Mouse (Mus musculus) kidney, postnatal 0 days (tissue): ENCODE measurements around the gene Wwp2. TPM values are rescaled to one million over a fixed set of nuclear protein-coding genes. Genes with fewer than 3 reads are reported as not detected.

Source experiments
- ATAC-seq: fragments of 200-750 bp; cut with Nextera tagmentation; replicated peaks from 2 replicates; pipeline ENCODE4 v1.8.0; 2017; ENCODE audit warnings: low read depth, moderate number of reproducible peaks, moderate TSS enrichment, moderate library complexity; ENCODE audit not compliant: low FRiP score
- DNase-seq: peaks from one replicate; pipeline ENCODE4 v3.0.0-alpha.2; 2016; ENCODE audit warnings: low spot score
- H3K27ac ChIP-seq: fragments of 300-500 bp; sonication (generic); 2 replicates; pipeline ENCODE4 v1.5.1; 2014; ENCODE audit warnings: mild to moderate bottlenecking
- H3K27me3 ChIP-seq: fragments of 300-500 bp; sonication (generic); 2 replicates; pipeline ENCODE4 v1.6.1; 2014; ENCODE audit warnings: low read length, mixed read lengths; ENCODE audit not compliant: insufficient read depth
- H3K36me3 ChIP-seq: fragments of 300-500 bp; sonication (generic); 2 replicates; pipeline ENCODE4 v1.6.1; 2014; ENCODE audit warnings: low read length, mixed read lengths; ENCODE audit not compliant: insufficient read depth
- H3K4me1 ChIP-seq: fragments of 300-500 bp; sonication (generic); replicated peaks from 2 replicates; pipeline ENCODE4 v1.6.1; 2014; ENCODE audit warnings: antibody characterized with exemption, low read length, mixed read lengths; ENCODE audit not compliant: insufficient read depth
- H3K4me2 ChIP-seq: fragments of 300-500 bp; sonication (generic); 2 replicates; pipeline ENCODE4 v1.6.1; 2014; ENCODE audit warnings: mild to moderate bottlenecking, low read length, moderate library complexity, mixed read lengths
- H3K4me3 ChIP-seq: fragments of 300-500 bp; sonication (generic); replicated peaks from 2 replicates; pipeline ENCODE4 v1.5.1; 2014; ENCODE audit warnings: low read depth, low read length
- H3K9ac ChIP-seq: fragments of 300-500 bp; sonication (generic); 2 replicates; pipeline ENCODE4 v1.6.1; 2014; ENCODE audit warnings: low read depth, low read length
- H3K9me3 ChIP-seq: fragments of 300-500 bp; sonication (generic); replicated peaks from 2 replicates; pipeline ENCODE4 v1.6.1; 2016; ENCODE audit warnings: low read length, inconsistent platforms, mixed read lengths
- CTCF ChIP-seq: IDR thresholded peaks from 2 replicates; pipeline ENCODE4 v1.5.1; 2016; ENCODE audit warnings: antibody characterized with exemption, low read depth, mild to moderate bottlenecking, moderate library complexity
- WGBS: fragments of 180-500 bp; shearing (Covaris S2); extraction: QIAGEN DNeasy Blood & Tissue Kit; methylation state at CpG from one replicate; pipeline ENCODE4 v1.1.7; 2014; 5-methylcytosine and 5-hydroxymethylcytosine counted together
- polyA plus RNA-seq: library from polyadenylated mRNA; unstranded; fragments of >200 nt; fragmentation: Nextera tagmentation; extraction: Ambion mirVana; gene quantifications from 2 replicates; pipeline ENCODE4 v1.2.1, GENCODE M21; 2015

The Wwp2 gene
- polyA plus RNA-seq, 1 experiment from 2014 or later: 38.9 TPM

- TF ChIP-seq CTCF: no peak
- ATAC-seq (no peak), DNase-seq (no peak)
- H3K4me3 ChIP-seq: no peak overlapping the region
- H3K27me3 ChIP-seq: no peaks in the 10 kb centered on the region
- no peak overlapping the region for H3K4me2 ChIP-seq
- H3K36me3 ChIP-seq: no peaks in the 10 kb centered on the region
- 0 out of 2 replicates have a peak, but pooled peaks cover 6% of the 10 kb centered on the region for H3K4me1 ChIP-seq
- H3K27ac ChIP-seq: no peak overlapping the region
- 78% methylated on average over 4 of the region's 4 CpGs for WGBS
- H3K9me3 ChIP-seq: no peaks in the 10 kb centered on the region
- no peak overlapping the region for H3K9ac ChIP-seq
Measured at GRCm38 (mm10) chr8:107404057-107404456, 32.1 kb upstream of the Wwp2 start.

- Histone ChIP-seq H3K4me3 (no peak overlapping the region), H3K4me2 (no peak overlapping the region), H3K36me3 (peaks cover 14% of the 10 kb centered on the region), H3K27ac (no peak overlapping the region), H3K9ac (no peak overlapping the region), H3K9me3 (no peaks in the 10 kb centered on the region), H3K27me3 (no peaks in the 10 kb centered on the region), H3K4me1 (0 out of 2 replicates have a peak, but pooled peaks cover 6% of the 10 kb centered on the region)
- TF ChIP-seq CTCF: no peak
- DNase-seq (no peak), ATAC-seq (no peak)
- whole genome bisulfite sequencing: 65% methylated on average over 3 of the region's 3 CpGs
Measured at GRCm38 (mm10) chr8:107405935-107406334, 30.2 kb upstream of the Wwp2 start.

- Histone ChIP-seq H3K4me2 (no peak overlapping the region), H3K9me3 (no peaks in the 10 kb centered on the region), H3K36me3 (peaks cover 57% of the 10 kb centered on the region), H3K4me3 (no peak overlapping the region), H3K9ac (no peak overlapping the region), H3K27ac (no peak overlapping the region), H3K4me1 (no peaks in the 10 kb centered on the region), H3K27me3 (no peaks in the 10 kb centered on the region)
- ATAC-seq (no peak), DNase-seq (peak; percentile 72)
- WGBS: 64% methylated on average over 4 of the region's 4 CpGs
- peak; percentile 73 for TF ChIP-seq CTCF
Measured at GRCm38 (mm10) chr8:107411391-107411790, 24.8 kb upstream of the Wwp2 start.

DNA sequence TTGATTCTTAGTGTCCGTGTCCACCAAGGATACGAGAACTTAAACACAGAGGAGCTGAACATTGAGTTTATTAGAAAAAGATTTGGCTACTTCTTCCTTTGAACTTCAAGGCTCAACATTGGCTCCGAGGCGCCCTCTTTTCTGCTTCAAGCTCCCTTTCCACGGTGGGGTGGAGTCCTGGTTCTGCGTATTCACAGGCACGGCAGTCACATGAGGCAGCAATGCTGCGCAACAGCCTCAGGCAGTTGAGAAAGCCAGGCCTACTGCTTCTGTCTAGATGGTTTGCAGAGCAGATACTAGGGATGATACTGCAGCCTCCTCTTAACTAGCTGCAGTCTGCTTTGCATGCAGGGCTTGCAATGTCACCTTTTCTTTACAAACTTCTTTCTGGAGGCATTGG lies 23.6 kb upstream of the Wwp2 start:
- Histone ChIP-seq H3K4me3 (no peak overlapping the region), H3K9me3 (no peaks in the 10 kb centered on the region), H3K27ac (no peak overlapping the region), H3K27me3 (no peaks in the 10 kb centered on the region), H3K4me2 (no peak overlapping the region), H3K4me1 (no peaks in the 10 kb centered on the region), H3K36me3 (peaks cover 64% of the 10 kb centered on the region), H3K9ac (no peak overlapping the region)
- 88% methylated on average over 8 of the region's 8 CpGs for WGBS
- no peak for TF ChIP-seq CTCF
- ATAC-seq: no peak
- no peak for DNase-seq

- H3K4me2 ChIP-seq: no peak overlapping the region
- no peaks in the 10 kb centered on the region for H3K27me3 ChIP-seq
- no peak for ATAC-seq
- no peaks in the 10 kb centered on the region for H3K9me3 ChIP-seq
- no peak for TF ChIP-seq CTCF
- WGBS: 92% methylated on average over 10 of the region's 10 CpGs
- no peak overlapping the region for H3K9ac ChIP-seq
- no peak overlapping the region for H3K27ac ChIP-seq
- H3K36me3 ChIP-seq: peaks cover 75% of the 10 kb centered on the region
- DNase-seq: no peak
- no peak overlapping the region for H3K4me3 ChIP-seq
- no peaks in the 10 kb centered on the region for H3K4me1 ChIP-seq
Measured at GRCm38 (mm10) chr8:107413881-107414280, 22.3 kb upstream of the Wwp2 start.

DNA sequence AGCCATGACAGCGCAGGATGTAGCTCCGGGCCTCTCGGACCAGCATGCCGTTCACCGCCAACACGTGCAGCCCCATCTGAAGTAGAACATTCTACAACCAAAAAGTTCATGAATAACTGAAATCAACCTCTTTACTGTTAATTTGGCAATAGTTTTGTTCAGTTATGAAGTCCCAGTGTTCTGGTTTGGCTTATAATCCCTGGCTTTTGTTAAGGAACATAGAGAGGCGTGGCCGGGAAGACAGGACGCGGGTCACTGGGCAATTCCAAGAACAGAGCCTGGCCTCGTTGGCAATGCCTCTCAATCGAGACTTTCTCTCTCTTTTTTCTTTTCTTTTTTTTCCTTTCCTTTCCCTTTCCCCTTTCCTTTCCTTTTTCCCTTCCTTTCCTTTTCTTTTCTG lies 19.2 kb upstream of the Wwp2 start:
- no peak for DNase-seq
- no peaks in the 10 kb centered on the region for H3K27me3 ChIP-seq
- peaks cover 82% of the 10 kb centered on the region for H3K36me3 ChIP-seq
- no peak for TF ChIP-seq CTCF
- H3K4me2 ChIP-seq: no peak overlapping the region
- H3K9ac ChIP-seq: no peak overlapping the region
- 85% methylated on average over 12 of the region's 12 CpGs for WGBS
- no peak overlapping the region for H3K4me3 ChIP-seq
- no peak for ATAC-seq
- no peaks in the 10 kb centered on the region for H3K4me1 ChIP-seq
- H3K9me3 ChIP-seq: no peaks in the 10 kb centered on the region
- H3K27ac ChIP-seq: no peak overlapping the region

DNA sequence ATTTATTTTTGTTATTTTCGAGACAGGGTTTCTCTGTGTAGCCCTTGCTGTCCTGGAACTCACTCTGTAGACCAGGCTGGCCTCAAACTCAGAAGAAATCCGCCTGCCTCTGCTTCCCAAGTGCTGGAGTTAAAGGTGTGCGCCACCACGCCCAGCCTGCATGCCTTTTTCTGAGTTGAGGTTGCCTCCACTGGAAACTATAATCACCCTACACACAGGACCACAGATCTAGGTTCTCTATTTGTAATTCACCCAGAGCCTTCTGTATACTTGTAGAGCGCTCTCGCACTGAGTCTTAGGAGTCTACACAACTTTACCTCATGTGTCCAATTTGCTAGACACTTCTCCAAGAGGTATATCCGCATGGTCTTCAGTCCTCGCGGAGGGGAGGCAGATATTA lies 12.0 kb upstream of the Wwp2 start:
- ATAC-seq (no peak), DNase-seq (no peak)
- 30% methylated on average over 9 of the region's 9 CpGs for WGBS
- no peak for TF ChIP-seq CTCF
- Histone ChIP-seq H3K4me3 (peak overlapping the region; percentile 86), H3K27me3 (no peaks in the 10 kb centered on the region), H3K9me3 (no peaks in the 10 kb centered on the region), H3K4me2 (peak overlapping the region; percentile 86), H3K27ac (peak overlapping the region; percentile 69; the same call in 1 of the 2 replicates), H3K9ac (peak overlapping the region; percentile 79), H3K36me3 (peaks cover 23% of the 10 kb centered on the region), H3K4me1 (peaks cover 5% of the 10 kb centered on the region; the same call in 1 of the 2 replicates)
